Mouse (Mus musculus) liver, embryonic 14 days (tissue): Measurements from ENCODE around the gene Mief1. TPM values are rescaled to one million over a fixed set of nuclear protein-coding genes. Genes with fewer than 3 reads are reported as not detected.

ENCODE experiments used
- polyA plus RNA-seq: library from polyadenylated mRNA; depleted of rRNA; stranded (reverse); fragments of >200 nt; gene quantifications from 2 replicates; pipeline ENCODE4 v1.2.3, GENCODE M21; 2012; rRNA removed

Mief1 gene
- 4.7 and 5.6 TPM in 2 replicates for polyA plus RNA-seq

GRCm38 (mm10) chr15:80233733-80234509, at the start of gene Mief1:
TSS of gene Mief1 (plus strand) at chr15:80234018.

GRCm38 (mm10) chr15:80235535-80235934, 1.7 kb downstream of the Mief1 start, which contains the start of gene AC140267.1:
TSS of gene AC140267.1 (plus strand) at chr15:80235835.

GRCm38 (mm10) chr15:80254847-80255645, 21.2 kb downstream of the Mief1 start, which contains the start of gene Atf4:
TSS of gene Atf4 (plus strand) at chr15:80255184.

GRCm38 (mm10) chr15:80263610-80264575, 30.1 kb downstream of the Mief1 start, which contains the start of gene Rps19bp1:
TSS of gene Rps19bp1 (minus strand) at chr15:80264315.

GRCm38 (mm10) chr15:80286851-80287415, 53.1 kb downstream of the Mief1 start, which contains the start of gene Cacna1i:
TSS of gene Cacna1i (plus strand) at chr15:80287238.

Other genes with a start within 250 kb of the Mief1 start
- gene Pdgfb, start 219.0 kb upstream of the Mief1 start, polyA plus RNA-seq = 1.4 TPM in 2 replicates
- gene Syngr1, start 142.7 kb upstream of the Mief1 start, polyA plus RNA-seq = 9.7 and 10.5 TPM in 2 replicates
- 790 and 855 TPM in 2 replicates for gene Rpl3, start 142.2 kb upstream of the Mief1 start, polyA plus RNA-seq
- 11.2 and 11.4 TPM in 2 replicates for gene Tab1, start 100.9 kb upstream of the Mief1 start, polyA plus RNA-seq
- 0.92 and 0.95 TPM in 2 replicates for gene Mgat3, start 60.3 kb upstream of the Mief1 start, polyA plus RNA-seq
- not detected in 2 replicates for gene AC140267.1, start 1.8 kb downstream of the Mief1 start, polyA plus RNA-seq
- 243 and 248 TPM in 2 replicates for gene Atf4, start 21.2 kb downstream of the Mief1 start, polyA plus RNA-seq
- gene Rps19bp1, start 30.3 kb downstream of the Mief1 start, polyA plus RNA-seq = 23.9 and 25.3 TPM in 2 replicates
- gene Cacna1i, start 53.2 kb downstream of the Mief1 start, polyA plus RNA-seq = 0.01 TPM in 2 replicates